Mouse (Mus musculus): Measurements from ENCODE around the gene Bco2. TPM values are rescaled to one million over a fixed set of nuclear protein-coding genes. Genes with fewer than 3 reads are reported as not detected.
A peak's percentile ranks its signal among the peaks of the same experiment; 100 is the strongest.

Bco2 gene
- 0.09 TPM in 1 of 2 replicates, not detected in the other for polyA plus RNA-seq (2012; ENCODE audit: insufficient read depth, low replicate concordance)

- Histone ChIP-seq H3K36me3 (replicated peaks; ENCODE audit: low read length) (no peaks in the 10 kb centered on the region), H3K27me3 (replicated peaks) (no peaks in the 10 kb centered on the region), H3K4me1 (peaks cover 9% of the 10 kb centered on the region), H3K4me3 (replicated peaks) (peak within 1 kb of the TSS; percentile 84), H3K9me3 (no peaks in the 10 kb centered on the region)
- TF ChIP-seq FLI1 (IDR thresholded peaks at IDR 0.05; ENCODE audit: low read length) (no peak), GATA1 (IDR thresholded peaks at IDR 0.05; ENCODE audit: borderline replicate concordance, low read length) (no peak)
Measured at GRCm38 (mm10) chr9:50555094-50555446, at the start of gene Bco2. Bco2 (minus strand) TSS chr9:50555181.

- Histone ChIP-seq H3K4me3 (replicated peaks) (peak overlapping the region; percentile 99), H3K36me3 (replicated peaks; ENCODE audit: low read length) (peaks cover 53% of the 10 kb centered on the region), H3K9me3 (no peaks in the 10 kb centered on the region), H3K4me1 (peaks cover 49% of the 10 kb centered on the region), H3K27me3 (replicated peaks) (no peaks in the 10 kb centered on the region)
- TF ChIP-seq FLI1 (IDR thresholded peaks at IDR 0.05; ENCODE audit: low read length) (no peak), GATA1 (IDR thresholded peaks at IDR 0.05; ENCODE audit: borderline replicate concordance, low read length) (no peak)
Measured at GRCm38 (mm10) chr9:50604338-50604737, 49.4 kb upstream of the Bco2 start.

- no peaks in the 10 kb centered on the region for H3K27me3 ChIP-seq (replicated peaks)
- H3K4me1 ChIP-seq, result peaks cover 48% of the 10 kb centered on the region
- H3K9me3 ChIP-seq, result no peaks in the 10 kb centered on the region
- peak overlapping the region; percentile 99 for H3K4me3 ChIP-seq (replicated peaks)
- TF ChIP-seq FLI1 (IDR thresholded peaks at IDR 0.05; ENCODE audit: low read length) (no peak), GATA1 (IDR thresholded peaks at IDR 0.05; ENCODE audit: borderline replicate concordance, low read length) (no peak)
- H3K36me3 ChIP-seq (replicated peaks; ENCODE audit: low read length), result peaks cover 53% of the 10 kb centered on the region
Measured at GRCm38 (mm10) chr9:50603998-50604324, 49.0 kb upstream of the Bco2 start.

GRCm38 (mm10) chr9:50603189-50603997 lies 48.4 kb upstream of the Bco2 start, which contains the start of the genes Sdhd and Timm8b:
Sdhd (minus strand) TSS chr9:50603812.
Timm8b (plus strand) TSS chr9:50603910.
- H3K4me3 ChIP-seq (replicated peaks), result peak within 1 kb of the TSS; percentile 99
- H3K27me3 ChIP-seq (replicated peaks), result no peaks in the 10 kb centered on the region
- peaks cover 48% of the 10 kb centered on the region for H3K4me1 ChIP-seq
- H3K36me3 ChIP-seq (replicated peaks; ENCODE audit: low read length), result peaks cover 53% of the 10 kb centered on the region
- no peaks in the 10 kb centered on the region for H3K9me3 ChIP-seq
- no peak for TF ChIP-seq GATA1 (IDR thresholded peaks at IDR 0.05; ENCODE audit: borderline replicate concordance, low read length)
- TF ChIP-seq FLI1 (IDR thresholded peaks at IDR 0.05; ENCODE audit: low read length), result no peak

- peak overlapping the region; percentile 99 for H3K4me3 ChIP-seq (replicated peaks)
- peaks cover 48% of the 10 kb centered on the region for H3K4me1 ChIP-seq
- no peak for TF ChIP-seq FLI1 (IDR thresholded peaks at IDR 0.05; ENCODE audit: low read length)
- no peak for TF ChIP-seq GATA1 (IDR thresholded peaks at IDR 0.05; ENCODE audit: borderline replicate concordance, low read length)
- no peaks in the 10 kb centered on the region for H3K9me3 ChIP-seq
- H3K36me3 ChIP-seq (replicated peaks; ENCODE audit: low read length), result peaks cover 53% of the 10 kb centered on the region
- H3K27me3 ChIP-seq (replicated peaks), result no peaks in the 10 kb centered on the region
Measured at GRCm38 (mm10) chr9:50602055-50602845, 47.3 kb upstream of the Bco2 start.

- Histone ChIP-seq H3K4me3 (replicated peaks) (peak overlapping the region; percentile 85), H3K36me3 (replicated peaks; ENCODE audit: low read length) (peaks cover 56% of the 10 kb centered on the region), H3K27me3 (replicated peaks) (no peaks in the 10 kb centered on the region), H3K4me1 (peaks cover 48% of the 10 kb centered on the region), H3K9me3 (no peaks in the 10 kb centered on the region)
- TF ChIP-seq FLI1 (IDR thresholded peaks at IDR 0.05; ENCODE audit: low read length) (no peak), GATA1 (IDR thresholded peaks at IDR 0.05; ENCODE audit: borderline replicate concordance, low read length) (no peak)
Measured at GRCm38 (mm10) chr9:50601536-50601935, 46.6 kb upstream of the Bco2 start.

GRCm38 (mm10) chr9:50596973-50597372 lies 42.0 kb upstream of the Bco2 start:
- Histone ChIP-seq H3K9me3 (no peaks in the 10 kb centered on the region), H3K27me3 (replicated peaks) (no peaks in the 10 kb centered on the region), H3K4me1 (peaks cover 19% of the 10 kb centered on the region), H3K4me3 (replicated peaks) (no peak overlapping the region), H3K36me3 (replicated peaks; ENCODE audit: low read length) (peaks cover 67% of the 10 kb centered on the region)
- TF ChIP-seq FLI1 (IDR thresholded peaks at IDR 0.05; ENCODE audit: low read length) (no peak), GATA1 (IDR thresholded peaks at IDR 0.05; ENCODE audit: borderline replicate concordance, low read length) (no peak)

GRCm38 (mm10) chr9:50594794-50595417 lies 39.9 kb upstream of the Bco2 start:
- no peaks in the 10 kb centered on the region for H3K27me3 ChIP-seq (replicated peaks)
- H3K4me3 ChIP-seq (replicated peaks), result no peak overlapping the region
- peaks cover 8% of the 10 kb centered on the region for H3K4me1 ChIP-seq
- TF ChIP-seq GATA1 (IDR thresholded peaks at IDR 0.05; ENCODE audit: borderline replicate concordance, low read length), result no peak
- TF ChIP-seq FLI1 (IDR thresholded peaks at IDR 0.05; ENCODE audit: low read length), result no peak
- peaks cover 54% of the 10 kb centered on the region for H3K36me3 ChIP-seq (replicated peaks; ENCODE audit: low read length)
- H3K9me3 ChIP-seq, result no peaks in the 10 kb centered on the region

GRCm38 (mm10) chr9:50593544-50593943 lies 38.6 kb upstream of the Bco2 start:
- no peaks in the 10 kb centered on the region for H3K27me3 ChIP-seq (replicated peaks)
- H3K9me3 ChIP-seq, result no peaks in the 10 kb centered on the region
- no peak overlapping the region for H3K4me3 ChIP-seq (replicated peaks)
- TF ChIP-seq GATA1 (IDR thresholded peaks at IDR 0.05; ENCODE audit: borderline replicate concordance, low read length), result no peak
- no peak for TF ChIP-seq FLI1 (IDR thresholded peaks at IDR 0.05; ENCODE audit: low read length)
- peaks cover 41% of the 10 kb centered on the region for H3K36me3 ChIP-seq (replicated peaks; ENCODE audit: low read length)
- peaks cover 8% of the 10 kb centered on the region for H3K4me1 ChIP-seq

All from megakaryocyte, embryonic 14.5 days (primary cell).